9 mouse cellular contexts compared by ENCODE assay signal in the genomic region with DNA sequence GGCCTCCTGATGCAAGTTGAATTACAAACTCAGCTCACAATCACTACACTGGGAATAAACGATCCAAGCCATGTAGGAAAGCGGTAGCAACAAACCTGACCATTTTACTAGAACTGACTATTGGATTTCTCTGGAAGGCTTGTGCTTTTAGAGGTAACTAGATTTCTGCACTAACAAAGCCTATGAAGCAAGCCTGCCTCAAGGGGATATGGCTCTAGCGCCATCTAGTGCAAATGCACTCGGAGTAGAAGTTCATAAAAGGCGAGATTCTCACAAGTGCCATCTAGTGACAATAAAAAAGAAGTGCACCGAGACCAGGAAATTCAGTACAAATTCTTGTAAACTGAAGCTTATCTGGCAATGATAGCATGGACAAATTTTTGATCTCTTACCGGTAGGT.
DNase-seq lines count a peak whose midpoint lies in the region; ATAC-seq and TF ChIP-seq lines count a peak whose summit lies in the region.
"Had no signal": no experiment of that assay in that cellular context is flagged by ENCODE, and none has a peak within 500 bp of the region (broad histone marks: within the 10 kb centered on the region; RNA-seq: fewer than 3 reads in every experiment).

No protein-coding gene starts in this region.

- H3K4me1 ChIP-seq in kidney, postnatal 0 days (replicated peaks; ENCODE audit: insufficient read depth, low read length): no peaks in the 10 kb centered on the region
- H3K4me1 ChIP-seq in limb, embryonic 14.5 days (ENCODE audit: control insufficient read depth, insufficient read depth, low read length): no peaks in the 10 kb centered on the region
- H3K4me1 ChIP-seq in neural tube, embryonic 15.5 days: no peaks in the 10 kb centered on the region

- no peak overlapping the region for H3K4me2 ChIP-seq in kidney, postnatal 0 days (ENCODE audit: low read length)
- no peak overlapping the region for H3K4me2 ChIP-seq in limb, embryonic 14.5 days (replicated peaks; ENCODE audit: low read depth, low read length, severe bottlenecking)
- no peak overlapping the region for H3K4me2 ChIP-seq in neural tube, embryonic 15.5 days

- 16% methylated on average over 7 of the region's 7 CpGs for WGBS in kidney, postnatal 0 days
- 17% methylated on average over 7 of the region's 7 CpGs for WGBS in limb, embryonic 14.5 days
- WGBS in neural tube, embryonic 15.5 days: 20% methylated on average over 7 of the region's 7 CpGs

- DNase-seq in adipocyte (ENCODE audit: low spot score): peak; percentile 88
- peak; percentile 80 for DNase-seq in embryo, embryonic 10 days (ENCODE audit: low spot score)
- peak; percentile 10 for DNase-seq in gastrocnemius, postnatal 25 days
- DNase-seq in kidney, postnatal 0 days (ENCODE audit: low spot score): peak; percentile 83
- peak; percentile 83 for DNase-seq in limb, embryonic 14.5 days (ENCODE audit: low spot score)
- DNase-seq in spleen, adult 12 weeks (ENCODE audit: low spot score): no peak

- no peak for TF ChIP-seq POLR2A in limb, embryonic 14.5 days (IDR thresholded peaks at IDR 0.05; ENCODE audit: borderline replicate concordance, extremely low read depth, insufficient read depth, insufficient read length)

- H3K9ac ChIP-seq in kidney, postnatal 0 days (ENCODE audit: low read depth, low read length): no peak overlapping the region
- no peak overlapping the region for H3K9ac ChIP-seq in limb, embryonic 14.5 days (ENCODE audit: low read depth, low read length, severe bottlenecking)
- H3K9ac ChIP-seq in neural tube, embryonic 15.5 days (replicated peaks): no peak overlapping the region

- H3K36me3 ChIP-seq in C2C12 (ENCODE audit: control insufficient read depth, insufficient read depth): no peaks in the 10 kb centered on the region
- no peaks in the 10 kb centered on the region for H3K36me3 ChIP-seq in kidney, postnatal 0 days (ENCODE audit: insufficient read depth, low read length)
- no peaks in the 10 kb centered on the region for H3K36me3 ChIP-seq in limb, embryonic 14.5 days (ENCODE audit: control insufficient read depth, insufficient read depth, low read length)
- H3K36me3 ChIP-seq in neural tube, embryonic 15.5 days: no peaks in the 10 kb centered on the region

- no peaks in the 10 kb centered on the region for H3K79me3 ChIP-seq in C2C12 (ENCODE audit: low read depth)

- H3K79me2 ChIP-seq in C2C12 (ENCODE audit: control insufficient read depth, insufficient read depth): no peaks in the 10 kb centered on the region

- H3ac ChIP-seq in C2C12 (ENCODE audit: control insufficient read depth, insufficient read length, low read depth): no peak overlapping the region

- no peak overlapping the region for H3K27ac ChIP-seq in kidney, postnatal 0 days
- no peak overlapping the region for H3K27ac ChIP-seq in limb, embryonic 14.5 days (replicated peaks; ENCODE audit: low read depth, low read length)
- H3K27ac ChIP-seq in neural tube, embryonic 15.5 days (replicated peaks): no peak overlapping the region

- peak; percentile 45 for TF ChIP-seq CTCF in C2C12 (IDR thresholded peaks at IDR 0.05; ENCODE audit: control insufficient read depth, insufficient read depth, insufficient read length)
- peak; percentile 96 for TF ChIP-seq CTCF in kidney, postnatal 0 days (IDR thresholded peaks at IDR 0.05; ENCODE audit: low read depth)

- no peaks in the 10 kb centered on the region for H3K9me3 ChIP-seq in kidney, postnatal 0 days (replicated peaks; ENCODE audit: low read length)
- no peaks in the 10 kb centered on the region for H3K9me3 ChIP-seq in limb, embryonic 14.5 days (ENCODE audit: control insufficient read depth, low read length)
- no peaks in the 10 kb centered on the region for H3K9me3 ChIP-seq in neural tube, embryonic 15.5 days (replicated peaks)

- H3K27me3 ChIP-seq in C2C12 (ENCODE audit: control insufficient read depth, insufficient read depth, insufficient read length): no peaks in the 10 kb centered on the region
- H3K27me3 ChIP-seq in kidney, postnatal 0 days (ENCODE audit: insufficient read depth, low read length): no peaks in the 10 kb centered on the region
- no peaks in the 10 kb centered on the region for H3K27me3 ChIP-seq in limb, embryonic 14.5 days (ENCODE audit: control insufficient read depth, insufficient read depth, low read length)
- no peaks in the 10 kb centered on the region for H3K27me3 ChIP-seq in neural tube, embryonic 15.5 days (replicated peaks)

- ATAC-seq in kidney, postnatal 0 days (replicated peaks; ENCODE audit: low FRiP score, low read depth): no peak
- peak; percentile 57; the same call in 1 of the 2 replicates for ATAC-seq in limb, embryonic 14.5 days (ENCODE audit: low FRiP score, low read depth)
- ATAC-seq in neural tube, embryonic 15.5 days (ENCODE audit: low FRiP score): peak; percentile 75; the same call in 1 of the 2 replicates

- H3K4me3 ChIP-seq in C2C12 (ENCODE audit: insufficient read depth, poor library complexity, severe bottlenecking): no peak overlapping the region
- H3K4me3 ChIP-seq in kidney, postnatal 0 days (replicated peaks; ENCODE audit: low read depth, low read length): no peak overlapping the region
- H3K4me3 ChIP-seq in limb, embryonic 14.5 days (replicated peaks; ENCODE audit: low read length): no peak overlapping the region
- no peak overlapping the region for H3K4me3 ChIP-seq in neural tube, embryonic 15.5 days (replicated peaks)
- H3K4me3 ChIP-seq: erythroblast, embryonic 14.5 days had no signal

TF ChIP-seq in C2C12, 6 proteins besides CTCF, POLR2A, EP300 and RAD21:
- TF ChIP-seq MYOG (IDR thresholded peaks at IDR 0.05; ENCODE audit: control insufficient read depth, extremely low read depth, insufficient read length) (no peak), MYOD1 (IDR thresholded peaks at IDR 0.05; ENCODE audit: control insufficient read depth, insufficient read length, low read depth) (no peak), USF1 (IDR thresholded peaks at IDR 0.05; ENCODE audit: low read depth) (no peak), MAX (IDR thresholded peaks at IDR 0.05) (no peak), CEBPB (IDR thresholded peaks at IDR 0.05; ENCODE audit: low read depth) (no peak), FOSL1 (IDR thresholded peaks at IDR 0.05; ENCODE audit: insufficient read depth, low read length, poor library complexity, severe bottlenecking) (no peak)
